In the genomic region with DNA sequence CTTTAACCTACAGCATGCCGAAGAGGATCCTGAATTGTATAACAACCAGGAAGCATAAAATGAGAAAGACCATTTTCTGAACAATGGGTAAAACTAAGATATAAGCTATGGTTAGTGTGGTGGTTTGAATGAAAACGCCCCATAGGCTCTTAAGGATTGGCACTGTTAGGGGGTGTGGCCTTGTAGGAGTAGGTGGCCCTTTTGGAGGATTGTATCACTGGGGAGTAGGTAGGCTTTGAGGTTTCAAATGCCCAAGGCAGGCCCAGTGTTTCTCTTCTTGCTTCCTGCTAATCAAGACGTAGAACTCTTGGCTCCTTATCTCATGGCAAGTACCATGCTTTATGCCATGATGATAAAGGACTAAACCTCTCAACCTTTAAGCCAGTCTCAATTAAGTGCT, we compare ENCODE assay signal across 34 mouse cellular contexts. TPM values are rescaled to one million over a fixed set of nuclear protein-coding genes. Genes with fewer than 3 reads are reported as not detected.
DNase-seq lines count a peak whose midpoint lies in the region; ATAC-seq lines count a peak whose summit lies in the region.
"Had no signal": no experiment of that assay in that cellular context is flagged by ENCODE, and none has a peak within 500 bp of the region (broad histone marks: within the 10 kb centered on the region; RNA-seq: fewer than 3 reads in every experiment).

No protein-coding gene starts in this region.

- no peak for DNase-seq in liver
- no peak for DNase-seq in liver, embryonic 13.5 days
- DNase-seq in Muller cell, postnatal 12 days (ENCODE audit: inconsistent ontology term): no peak
- no peak for DNase-seq in right cerebral cortex, postnatal 25 days
- no peak for DNase-seq in left cerebral cortex, postnatal 4 days
- DNase-seq: adrenal gland, adult 8-10 months; adrenal gland, postnatal 25 days; B cell, adult 2 months; cerebellum, adult 11 months; cerebellum, adult 2 months; cerebellum, adult 9-11 months; cerebellum, postnatal 25 days; embryo, embryonic 11 days; gastrocnemius, postnatal 10 days; gastrocnemius, postnatal 36 days; heart, adult 2 months; heart, postnatal 14 days; heart, postnatal 4 days had no signal

- no peak overlapping the region for H3K27ac ChIP-seq in liver, embryonic 12.5 days
- H3K27ac ChIP-seq in liver, embryonic 13.5 days: no peak overlapping the region
- H3K27ac ChIP-seq: embryonic facial prominence, embryonic 10.5 days; embryonic facial prominence, embryonic 13.5 days; forebrain, embryonic 12.5 days; forebrain, embryonic 15.5 days; heart, adult 2 months; heart, embryonic 10.5 days; heart, embryonic 13.5 days; hindbrain, embryonic 14.5 days; hindbrain, postnatal 0 days had no signal

- no peaks in the 10 kb centered on the region for H3K27me3 ChIP-seq in liver, embryonic 12.5 days (replicated peaks)
- no peaks in the 10 kb centered on the region for H3K27me3 ChIP-seq in liver, embryonic 13.5 days
- H3K27me3 ChIP-seq: CH12.LX; embryonic facial prominence, embryonic 13.5 days; forebrain, embryonic 12.5 days; forebrain, embryonic 15.5 days; heart, embryonic 13.5 days had no signal

- WGBS in liver, embryonic 12.5 days (ENCODE audit: insufficient replicate concordance): 60% methylated on average over 3 of the region's 3 CpGs
- 48% methylated on average over 3 of the region's 3 CpGs for WGBS in liver, embryonic 13.5 days (ENCODE audit: insufficient replicate concordance)

- no peaks in the 10 kb centered on the region for H3K9me3 ChIP-seq in liver, embryonic 12.5 days (replicated peaks)
- no peaks in the 10 kb centered on the region; the same call in 1 of the 2 replicates for H3K9me3 ChIP-seq in liver, embryonic 13.5 days (replicated peaks)
- H3K9me3 ChIP-seq: embryonic facial prominence, embryonic 10.5 days; embryonic facial prominence, embryonic 13.5 days; forebrain, embryonic 12.5 days; forebrain, embryonic 15.5 days; G1E; heart, embryonic 10.5 days; heart, embryonic 13.5 days had no signal

- peaks cover 7% of the 10 kb centered on the region for H3K4me1 ChIP-seq in liver, embryonic 12.5 days
- H3K4me1 ChIP-seq in liver, embryonic 13.5 days (replicated peaks): peaks cover 9% of the 10 kb centered on the region
- H3K4me1 ChIP-seq: embryonic facial prominence, embryonic 10.5 days; embryonic facial prominence, embryonic 13.5 days; forebrain, embryonic 12.5 days; forebrain, embryonic 15.5 days; heart, embryonic 10.5 days; heart, embryonic 13.5 days had no signal

- ATAC-seq in liver, embryonic 12.5 days: peak; percentile 65; the same call in 1 of the 2 replicates
- ATAC-seq in liver, embryonic 13.5 days (ENCODE audit: low read depth): peak; percentile 71
- peak; percentile 65; the same call in 1 of the 2 replicates for ATAC-seq in megakaryocyte progenitor cell, adult 5-6 weeks (replicated peaks; ENCODE audit: poor library complexity)
- ATAC-seq: activated CD4-positive, CD25-positive, alpha-beta regulatory T cell, adult 4 months; forebrain, embryonic 15.5 days; hindbrain, postnatal 0 days had no signal

- H3K9ac ChIP-seq in liver, embryonic 12.5 days: no peak overlapping the region
- H3K9ac ChIP-seq in liver, embryonic 13.5 days: no peak overlapping the region
- H3K9ac ChIP-seq: embryonic facial prominence, embryonic 13.5 days; forebrain, embryonic 12.5 days; forebrain, embryonic 15.5 days; heart, embryonic 13.5 days; hindbrain, embryonic 14.5 days had no signal

- intact Hi-C loops in left cerebral cortex, postnatal 4 days (cut with DNase I): no loop called here

- H3K4me2 ChIP-seq in liver, embryonic 12.5 days: no peak overlapping the region
- no peak overlapping the region for H3K4me2 ChIP-seq in liver, embryonic 13.5 days
- H3K4me2 ChIP-seq: embryonic facial prominence, embryonic 13.5 days; forebrain, embryonic 12.5 days; forebrain, embryonic 15.5 days; heart, embryonic 13.5 days; hindbrain, embryonic 14.5 days had no signal

- peaks cover 19% of the 10 kb centered on the region for H3K36me3 ChIP-seq in liver, embryonic 12.5 days
- H3K36me3 ChIP-seq in liver, embryonic 13.5 days: peaks cover 13% of the 10 kb centered on the region

- H3K4me3 ChIP-seq in liver, embryonic 12.5 days: no peak overlapping the region
- H3K4me3 ChIP-seq in liver, embryonic 13.5 days (replicated peaks): no peak overlapping the region
- H3K4me3 ChIP-seq: embryonic facial prominence, embryonic 10.5 days; embryonic facial prominence, embryonic 13.5 days; erythroblast, embryonic 14.5 days; forebrain, embryonic 12.5 days; forebrain, embryonic 15.5 days; heart, adult 2 months; heart, embryonic 10.5 days; heart, embryonic 13.5 days had no signal

RNA-seq across cellular contexts. Expression of a gene that starts 14.7 kb away (rescaled TPM):
- polyA plus RNA-seq in liver, embryonic 12.5 days (2016; fragmentation: Nextera tagmentation; extraction: Ambion mirVana): 12.3 and 12.5 TPM in 2 replicates
- polyA plus RNA-seq in liver, embryonic 13.5 days (2015; fragmentation: Nextera tagmentation; extraction: Ambion mirVana): 10.2 and 13.1 TPM in 2 replicates
- total RNA-seq in megakaryocyte progenitor cell, adult 5-6 weeks (2015): 28.7 and 30.1 TPM in 2 replicates
- total RNA-seq in megakaryocyte progenitor cell, adult 5-6 weeks (2017): 23.2 and 24.2 TPM in 2 replicates
- 10 to 100 TPM; 20.6 to 21.1 TPM for total RNA-seq in left cerebral cortex, postnatal 4 days (2021)

RNA-seq across cellular contexts. Expression of a gene that starts 20.6 kb away (rescaled TPM):
- 2.2 and 2.5 TPM in 2 replicates for polyA plus RNA-seq in liver, embryonic 12.5 days (2016; fragmentation: Nextera tagmentation; extraction: Ambion mirVana)
- 2.2 and 2.3 TPM in 2 replicates for polyA plus RNA-seq in liver, embryonic 13.5 days (2015; fragmentation: Nextera tagmentation; extraction: Ambion mirVana)
- total RNA-seq in megakaryocyte progenitor cell, adult 5-6 weeks (2015): 3.3 and 3.4 TPM in 2 replicates
- total RNA-seq in megakaryocyte progenitor cell, adult 5-6 weeks (2017): 5.9 and 6.7 TPM in 2 replicates
- total RNA-seq in left cerebral cortex, postnatal 4 days (2021): 10 to 100 TPM; 12.5 to 13.2 TPM
- polyA plus RNA-seq: erythroblast, embryonic 14.5 days had no signal

RNA-seq across cellular contexts. Expression of a gene that starts 26.1 kb away (rescaled TPM):
- 37.1 and 37.7 TPM in 2 replicates for polyA plus RNA-seq in liver, embryonic 12.5 days (2016; fragmentation: Nextera tagmentation; extraction: Ambion mirVana)
- polyA plus RNA-seq in liver, embryonic 13.5 days (2015; fragmentation: Nextera tagmentation; extraction: Ambion mirVana): 29.9 and 35.2 TPM in 2 replicates
- total RNA-seq in megakaryocyte progenitor cell, adult 5-6 weeks (2015): 53.2 and 54.4 TPM in 2 replicates
- total RNA-seq in megakaryocyte progenitor cell, adult 5-6 weeks (2017): 49.4 and 55.3 TPM in 2 replicates
- total RNA-seq in left cerebral cortex, postnatal 4 days (2021): 10 to 100 TPM; 47.1 to 47.8 TPM

RNA-seq across cellular contexts. Expression of a gene that starts 50.6 kb away (rescaled TPM):
- polyA plus RNA-seq in liver, embryonic 12.5 days (2016; fragmentation: Nextera tagmentation; extraction: Ambion mirVana): 0.14 and 0.19 TPM in 2 replicates
- 0.09 and 0.10 TPM in 2 replicates for polyA plus RNA-seq in liver, embryonic 13.5 days (2015; fragmentation: Nextera tagmentation; extraction: Ambion mirVana)
- 0.44 TPM in 1 of 2 replicates, not detected in the other for total RNA-seq in megakaryocyte progenitor cell, adult 5-6 weeks (2015)
- total RNA-seq in megakaryocyte progenitor cell, adult 5-6 weeks (2017): 0.34 TPM in 1 of 2 replicates, not detected in the other
- total RNA-seq in left cerebral cortex, postnatal 4 days (2021): 1 to 10 TPM; 7.6 to 9.0 TPM
- total RNA-seq: adrenal gland, postnatal 25 days; gastrocnemius, adult 18-20 months; gastrocnemius, postnatal 36 days; granulocyte monocyte progenitor cell, adult 5-6 weeks had no signal
- polyA plus RNA-seq: activated CD4-positive, CD25-positive, alpha-beta regulatory T cell, adult 4 months; erythroblast, embryonic 14.5 days; G1E had no signal
